Comparison of ENCODE assay signal across 19 mouse cellular contexts in the genomic region with DNA sequence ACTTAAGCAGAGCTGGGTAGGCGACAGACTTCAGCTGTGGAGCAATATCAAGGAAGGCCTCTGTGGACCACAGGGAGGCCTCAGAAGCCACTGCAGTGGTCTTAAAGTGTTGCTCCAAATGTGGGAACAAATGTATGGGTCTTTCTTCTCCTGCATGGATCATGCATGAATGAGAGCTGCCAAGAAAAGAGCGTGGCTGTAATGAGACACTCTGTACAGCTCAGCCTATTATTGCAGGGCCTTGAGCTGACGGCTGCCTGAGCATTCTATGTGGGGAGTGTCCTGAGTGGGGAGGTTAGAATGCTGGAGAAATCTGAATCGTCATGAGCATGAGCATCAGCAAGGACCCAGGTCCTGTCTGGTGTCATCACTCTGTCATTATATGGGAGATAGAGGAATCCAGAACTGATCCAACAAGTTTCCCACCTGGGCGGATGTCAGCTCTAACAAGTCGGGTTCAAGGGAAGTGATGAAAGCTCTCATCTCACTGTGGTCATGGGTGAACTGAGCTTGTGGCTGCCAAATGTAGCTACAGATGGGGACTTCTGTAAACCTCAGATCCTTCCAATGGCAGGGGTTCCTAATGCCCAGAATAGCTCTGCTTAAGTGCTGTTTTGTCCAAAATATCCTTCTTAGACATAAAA.
DNase-seq lines count a peak whose midpoint lies in the region; ATAC-seq and TF ChIP-seq lines count a peak whose summit lies in the region.
"Had no signal": no experiment of that assay in that cellular context is flagged by ENCODE, and none has a peak within 500 bp of the region (broad histone marks: within the 10 kb centered on the region; RNA-seq: fewer than 3 reads in every experiment).

No protein-coding gene starts in this region.

- TF ChIP-seq CTCF in bone marrow, adult 2 months (IDR thresholded peaks at IDR 0.05; ENCODE audit: control insufficient read depth, insufficient read depth, low read length), result no peak

- no peak for DNase-seq in heart, postnatal 14 days
- DNase-seq in naive thymus-derived CD4-positive, alpha-beta T cell, adult 2 months (ENCODE audit: low read depth), result peak; percentile 41
- DNase-seq in thymus, postnatal 36 days, result peak; percentile 23 to 39
- no peak for DNase-seq in urinary bladder, adult 18-20 months (ENCODE audit: low spot score in 2 of 2)
- DNase-seq: adrenal gland, adult 8-10 months; cerebellum, adult 11-12 months; gastrocnemius, postnatal 10 days; heart, postnatal 10 days; layer of hippocampus, postnatal 36 days; lung, postnatal 14 days; right cerebral cortex, postnatal 14 days had no signal

- peak; percentile 41 for ATAC-seq in heart, embryonic 16.5 days (replicated peaks; ENCODE audit: extremely low read depth, insufficient read depth, low FRiP score)
- no peak for ATAC-seq in forebrain, embryonic 15.5 days (replicated peaks)

- H3K36me3 ChIP-seq in heart, embryonic 16.5 days (ENCODE audit: control insufficient read depth, insufficient read depth), result no peaks in the 10 kb centered on the region
- no peaks in the 10 kb centered on the region for H3K36me3 ChIP-seq in forebrain, embryonic 15.5 days
- H3K36me3 ChIP-seq: embryonic facial prominence, embryonic 12.5 days; hindbrain, embryonic 13.5 days; kidney, embryonic 15.5 days; neural tube, embryonic 12.5 days had no signal

- H3K9me3 ChIP-seq in heart, embryonic 16.5 days (replicated peaks; ENCODE audit: control insufficient read depth, low read length), result no peaks in the 10 kb centered on the region
- no peaks in the 10 kb centered on the region for H3K9me3 ChIP-seq in forebrain, embryonic 15.5 days
- H3K9me3 ChIP-seq: embryonic facial prominence, embryonic 12.5 days; hindbrain, embryonic 13.5 days; kidney, embryonic 15.5 days; neural tube, embryonic 12.5 days had no signal

- no peak overlapping the region for H3K4me2 ChIP-seq in heart, embryonic 16.5 days (ENCODE audit: low read depth, low read length)
- no peak overlapping the region for H3K4me2 ChIP-seq in forebrain, embryonic 15.5 days (replicated peaks)
- H3K4me2 ChIP-seq: embryonic facial prominence, embryonic 12.5 days; hindbrain, embryonic 13.5 days; kidney, embryonic 15.5 days; neural tube, embryonic 12.5 days had no signal

- TF ChIP-seq POLR2A in bone marrow, adult 2 months (IDR thresholded peaks at IDR 0.05; ENCODE audit: borderline replicate concordance, control insufficient read depth, low read depth, low read length), result no peak

- H3K27ac ChIP-seq in heart, embryonic 16.5 days (ENCODE audit: low read length), result 0 out of 2 replicates have a peak overlapping the region, but pooled peaks have one; percentile 4
- H3K27ac ChIP-seq in bone marrow, adult 2 months (ENCODE audit: control insufficient read depth, insufficient read depth, low read depth, low read length, poor library complexity), result peak overlapping the region; percentile 8; the same call in 1 of the 2 replicates
- H3K27ac ChIP-seq in forebrain, embryonic 15.5 days (replicated peaks), result no peak overlapping the region
- H3K27ac ChIP-seq: embryonic facial prominence, embryonic 12.5 days; hindbrain, embryonic 13.5 days; kidney, embryonic 15.5 days; liver, embryonic 14.5 days; neural tube, embryonic 12.5 days had no signal

- H3K27me3 ChIP-seq in heart, embryonic 16.5 days (ENCODE audit: control insufficient read depth, insufficient read depth, low read length), result no peaks in the 10 kb centered on the region; the same call in 1 of the 2 replicates
- H3K27me3 ChIP-seq in forebrain, embryonic 15.5 days, result peaks cover 3% of the 10 kb centered on the region; the same call in 1 of the 2 replicates
- H3K27me3 ChIP-seq: embryonic facial prominence, embryonic 12.5 days; hindbrain, embryonic 13.5 days; kidney, embryonic 15.5 days; neural tube, embryonic 12.5 days had no signal

- intact Hi-C loops in heart, postnatal 14 days (cut with DNase I), result no loop called here

- H3K9ac ChIP-seq in heart, embryonic 16.5 days (ENCODE audit: low read length), result no peak overlapping the region
- no peak overlapping the region for H3K9ac ChIP-seq in forebrain, embryonic 15.5 days (replicated peaks)
- H3K9ac ChIP-seq: embryonic facial prominence, embryonic 12.5 days; hindbrain, embryonic 13.5 days; kidney, embryonic 15.5 days; liver, embryonic 14.5 days; neural tube, embryonic 12.5 days had no signal

- 50% methylated on average over 6 of the region's 6 CpGs for WGBS in heart, embryonic 16.5 days
- 46% methylated on average over 6 of the region's 6 CpGs for WGBS in bone marrow, adult 2 months
- 62% methylated on average over 6 of the region's 6 CpGs for WGBS in forebrain, embryonic 15.5 days

- H3K4me1 ChIP-seq in heart, embryonic 16.5 days (ENCODE audit: control insufficient read depth, insufficient read depth, low read length), result no peaks in the 10 kb centered on the region
- H3K4me1 ChIP-seq in bone marrow, adult 2 months (ENCODE audit: control insufficient read depth, insufficient read depth, low read length), result peaks cover 9% of the 10 kb centered on the region
- no peaks in the 10 kb centered on the region for H3K4me1 ChIP-seq in forebrain, embryonic 15.5 days
- H3K4me1 ChIP-seq: hindbrain, embryonic 13.5 days; neural tube, embryonic 12.5 days had no signal

- H3K4me3 ChIP-seq in heart, embryonic 16.5 days (ENCODE audit: low read length), result no peak overlapping the region
- H3K4me3 ChIP-seq in bone marrow, adult 2 months (replicated peaks; ENCODE audit: control insufficient read depth, low read depth, low read length), result no peak overlapping the region
- no peak overlapping the region for H3K4me3 ChIP-seq in forebrain, embryonic 15.5 days
- H3K4me3 ChIP-seq: embryonic facial prominence, embryonic 12.5 days; hindbrain, embryonic 13.5 days; kidney, embryonic 15.5 days; neural tube, embryonic 12.5 days had no signal

Comparison
In these comparisons a context has a peak if more than half of its experiments do, and no peak if none do; other contexts are left out.
1. DNase-seq: peak in naive thymus-derived CD4-positive, alpha-beta T cell, adult 2 months (single experiment) and thymus, postnatal 36 days (2 of 2); none in heart, postnatal 14 days (0 of 2) and urinary bladder, adult 18-20 months (0 of 2).